11 mouse cellular contexts compared by ENCODE assay signal in genomic region chr1:38666111-38666765, GRCm38 (mm10). TPM values are rescaled to one million over a fixed set of nuclear protein-coding genes. Genes with fewer than 3 reads are reported as not detected.
A peak's percentile ranks its signal among the peaks of the same experiment; 100 is the strongest.
DNase-seq lines count a peak whose midpoint lies in the region; ATAC-seq and TF ChIP-seq lines count a peak whose summit lies in the region.
"Had no signal": no experiment of that assay in that cellular context is flagged by ENCODE, and none has a peak within 500 bp of the region (broad histone marks: within the 10 kb centered on the region; RNA-seq: fewer than 3 reads in every experiment).

No protein-coding gene starts in this region.

- no peak for TF ChIP-seq EP300 in heart, adult 2 months (IDR thresholded peaks at IDR 0.05; ENCODE audit: insufficient read depth, low read depth, low read length)
- TF ChIP-seq EP300 in stomach, postnatal 0 days (optimal IDR thresholded peaks at IDR 0.05): no peak

- H3K27me3 ChIP-seq in heart, embryonic 10.5 days (ENCODE audit: insufficient read depth, poor library complexity, severe bottlenecking): no peaks in the 10 kb centered on the region
- H3K27me3 ChIP-seq in heart, adult 2 months (ENCODE audit: control insufficient read depth, insufficient read depth, low read length): no peaks in the 10 kb centered on the region
- no peaks in the 10 kb centered on the region for H3K27me3 ChIP-seq in lung, embryonic 14.5 days (ENCODE audit: insufficient read depth, low read length)
- H3K27me3 ChIP-seq in stomach, postnatal 0 days (ENCODE audit: control insufficient read depth, insufficient read depth, low read length): no peaks in the 10 kb centered on the region

- H3K4me3 ChIP-seq in heart, embryonic 10.5 days: no peak overlapping the region
- no peak overlapping the region for H3K4me3 ChIP-seq in heart, adult 2 months
- H3K4me3 ChIP-seq in lung, embryonic 14.5 days (ENCODE audit: low read depth, low read length): no peak overlapping the region
- no peak overlapping the region for H3K4me3 ChIP-seq in stomach, postnatal 0 days (ENCODE audit: low read depth, low read length)
- H3K4me3 ChIP-seq in layer of hippocampus, adult 2 months: no peak overlapping the region
- H3K4me3 ChIP-seq: gastrocnemius, adult 2 months had no signal

- no peak for TF ChIP-seq POLR2A in heart, adult 2 months (IDR thresholded peaks at IDR 0.05; ENCODE audit: insufficient read depth, low read depth, low read length)

- WGBS in heart, embryonic 10.5 days: 69% methylated on average over 5 of the region's 5 CpGs
- 40% methylated on average over 5 of the region's 5 CpGs for WGBS in heart, adult 2 months
- 48% methylated on average over 5 of the region's 5 CpGs for WGBS in lung, embryonic 14.5 days
- 56% methylated on average over 5 of the region's 5 CpGs for WGBS in stomach, postnatal 0 days

- peak; percentile 94 for ATAC-seq in lung, embryonic 14.5 days (ENCODE audit: insufficient read depth)
- ATAC-seq in stomach, postnatal 0 days (ENCODE audit: low FRiP score, low TSS enrichment): peak; percentile 64; the same call in 1 of the 2 replicates

- no peaks in the 10 kb centered on the region for H3K9me3 ChIP-seq in heart, embryonic 10.5 days
- no peaks in the 10 kb centered on the region for H3K9me3 ChIP-seq in lung, embryonic 14.5 days (ENCODE audit: low read depth, low read length)
- no peaks in the 10 kb centered on the region for H3K9me3 ChIP-seq in stomach, postnatal 0 days (ENCODE audit: control insufficient read depth, low read length)

- H3K4me1 ChIP-seq in heart, embryonic 10.5 days: 0 out of 2 replicates have a peak, but pooled peaks cover 4% of the 10 kb centered on the region
- no peaks in the 10 kb centered on the region for H3K4me1 ChIP-seq in heart, adult 2 months (ENCODE audit: control insufficient read depth, insufficient read depth, low read length)
- H3K4me1 ChIP-seq in lung, embryonic 14.5 days (ENCODE audit: insufficient read depth): peaks cover 5% of the 10 kb centered on the region
- no peaks in the 10 kb centered on the region for H3K4me1 ChIP-seq in stomach, postnatal 0 days (replicated peaks; ENCODE audit: control insufficient read depth, insufficient read depth)

- no peaks in the 10 kb centered on the region for H3K36me3 ChIP-seq in heart, embryonic 10.5 days
- no peaks in the 10 kb centered on the region for H3K36me3 ChIP-seq in heart, adult 2 months (ENCODE audit: control insufficient read depth, insufficient read depth, low read length)
- no peaks in the 10 kb centered on the region for H3K36me3 ChIP-seq in lung, embryonic 14.5 days (ENCODE audit: insufficient read depth)
- no peaks in the 10 kb centered on the region for H3K36me3 ChIP-seq in stomach, postnatal 0 days (ENCODE audit: control insufficient read depth, insufficient read depth, low read length)

- DNase-seq in heart, embryonic 10.5 days (ENCODE audit: low spot score): peak; percentile 55
- DNase-seq in heart, adult 2 months: no peak
- peak; percentile 27 for DNase-seq in testis, postnatal 14 days (ENCODE audit: low spot score)
- no peak for DNase-seq in testis, postnatal 10 days (ENCODE audit: low spot score)
- peak; percentile 94 for DNase-seq in lung, embryonic 14.5 days
- DNase-seq in stomach, postnatal 0 days (ENCODE audit: low spot score): no peak
- no peak for DNase-seq in spleen, postnatal 4 days (ENCODE audit: low spot score in 2 of 2)
- DNase-seq in layer of hippocampus, adult 2 months (ENCODE audit: low spot score in 2 of 2): no peak
- DNase-seq: adrenal gland, adult 8-10 months; gastrocnemius, adult 2 months; retina, postnatal 1 day had no signal

- no peaks in the 10 kb centered on the region for H3K79me2 ChIP-seq in heart, adult 2 months (replicated peaks; ENCODE audit: control insufficient read depth, insufficient read depth, low read length)

- no peak for TF ChIP-seq CTCF in heart, adult 2 months (IDR thresholded peaks at IDR 0.05)
- no peak for TF ChIP-seq CTCF in lung, embryonic 14.5 days (IDR thresholded peaks at IDR 0.05; ENCODE audit: low read depth)
- no peak for TF ChIP-seq CTCF in stomach, postnatal 0 days (IDR thresholded peaks at IDR 0.05; ENCODE audit: low read depth)
- no peak for TF ChIP-seq CTCF in layer of hippocampus, adult 2 months (conservative IDR thresholded peaks at IDR 0.05)

- 0 out of 2 replicates have a peak overlapping the region, but pooled peaks have one; percentile 1 for H3K4me2 ChIP-seq in lung, embryonic 14.5 days
- H3K4me2 ChIP-seq in stomach, postnatal 0 days (replicated peaks; ENCODE audit: low read depth): peak overlapping the region; percentile 20; the same call in 1 of the 2 replicates

- intact Hi-C loops in heart, adult 2 months (cut with DNase I): no loop called here

- no peak overlapping the region for H3K9ac ChIP-seq in heart, adult 2 months (ENCODE audit: low read depth, low read length)
- no peak overlapping the region for H3K9ac ChIP-seq in lung, embryonic 14.5 days
- no peak overlapping the region; the same call in 1 of the 2 replicates for H3K9ac ChIP-seq in stomach, postnatal 0 days (ENCODE audit: low read length)

- H3K27ac ChIP-seq in heart, embryonic 10.5 days: no peak overlapping the region
- H3K27ac ChIP-seq in heart, adult 2 months: no peak overlapping the region
- peak overlapping the region; percentile 76 for H3K27ac ChIP-seq in lung, embryonic 14.5 days (ENCODE audit: low read depth)
- peak overlapping the region; percentile 40 for H3K27ac ChIP-seq in stomach, postnatal 0 days (replicated peaks)
- H3K27ac ChIP-seq in layer of hippocampus, adult 2 months: no peak overlapping the region
- H3K27ac ChIP-seq: gastrocnemius, adult 2 months had no signal

RNA-seq across cellular contexts. Expression of gene Aff3, which starts 1.5 kb away (rescaled TPM):
- polyA plus RNA-seq in heart, embryonic 10.5 days (2016; fragmentation: Nextera tagmentation; extraction: Ambion mirVana): 5.3 and 6.9 TPM in 2 replicates
- total RNA-seq in heart, adult 2 months (2021): 1 to 10 TPM; 1.4 to 3.1 TPM
- polyA plus RNA-seq in heart, adult 2 months (2012; rRNA removed): 2.4 and 3.2 TPM in 2 replicates
- 14.5 and 15.2 TPM in 2 replicates for polyA plus RNA-seq in lung, embryonic 14.5 days (2014; fragmentation: Nextera tagmentation; extraction: Ambion mirVana)
- polyA plus RNA-seq in stomach, postnatal 0 days (2015; fragmentation: Nextera tagmentation; extraction: Ambion mirVana): 1.9 and 2.1 TPM in 2 replicates
- total RNA-seq in layer of hippocampus, adult 2 months (2021): 100 to 1,000 TPM; 108 to 117 TPM

Comparison
In these comparisons a context has a peak if more than half of its experiments do, and no peak if none do; other contexts are left out.
1. DNase-seq: peak in heart, embryonic 10.5 days (single experiment), testis, postnatal 14 days (single experiment) and lung, embryonic 14.5 days (single experiment); none in heart, adult 2 months (0 of 2), testis, postnatal 10 days (single experiment), stomach, postnatal 0 days (single experiment), spleen, postnatal 4 days (0 of 2) and layer of hippocampus, adult 2 months (0 of 2).
2. H3K27ac ChIP-seq: peak in lung, embryonic 14.5 days (single experiment) and stomach, postnatal 0 days (single experiment); none in heart, embryonic 10.5 days (single experiment), heart, adult 2 months (single experiment) and layer of hippocampus, adult 2 months (single experiment).